Mouse (Mus musculus) embryo, embryonic 11 days (tissue): ENCODE measurements around the gene Herc4.
"Not testable (repeated sequence)": the region's sequence is repeated elsewhere in the genome, so short reads cannot be mapped to it uniquely, and the experiment has no call there.

Source experiments
- DNase-seq: peaks from one replicate; pipeline ENCODE4 v3.0.0-alpha.2; 2015

The Herc4 gene

GRCm38 (mm10) chr10:63258696-63259095 lies 15.1 kb downstream of the Herc4 start:
- DNase-seq: no peak

- no peak for DNase-seq
These were observed 15.7 kb downstream of the Herc4 start for GRCm38 (mm10) chr10:63259340-63259739.

- DNase-seq: no peak
These were observed 24.3 kb downstream of the Herc4 start for GRCm38 (mm10) chr10:63267941-63268340.

DNA sequence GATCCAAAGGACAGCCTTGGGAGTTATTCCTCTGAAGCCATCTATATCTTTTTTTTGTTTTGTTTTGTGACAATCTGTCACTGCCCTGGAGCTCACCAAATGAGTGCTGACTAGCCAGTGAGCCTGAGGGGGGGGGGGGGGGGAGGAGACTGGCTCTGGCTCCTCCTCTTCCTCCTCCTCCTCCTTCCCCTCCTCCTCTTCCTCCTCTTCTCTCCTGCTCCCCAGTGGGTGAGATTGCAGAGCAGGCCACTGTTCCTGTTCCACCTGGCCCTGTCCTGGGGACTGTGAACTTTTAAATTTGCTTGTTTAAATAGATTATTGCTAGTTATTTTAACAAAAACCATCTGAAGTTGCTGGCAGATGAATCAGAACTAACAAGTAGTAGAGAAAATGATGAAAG lies 28.8 kb downstream of the Herc4 start:
- no peak for DNase-seq

DNA sequence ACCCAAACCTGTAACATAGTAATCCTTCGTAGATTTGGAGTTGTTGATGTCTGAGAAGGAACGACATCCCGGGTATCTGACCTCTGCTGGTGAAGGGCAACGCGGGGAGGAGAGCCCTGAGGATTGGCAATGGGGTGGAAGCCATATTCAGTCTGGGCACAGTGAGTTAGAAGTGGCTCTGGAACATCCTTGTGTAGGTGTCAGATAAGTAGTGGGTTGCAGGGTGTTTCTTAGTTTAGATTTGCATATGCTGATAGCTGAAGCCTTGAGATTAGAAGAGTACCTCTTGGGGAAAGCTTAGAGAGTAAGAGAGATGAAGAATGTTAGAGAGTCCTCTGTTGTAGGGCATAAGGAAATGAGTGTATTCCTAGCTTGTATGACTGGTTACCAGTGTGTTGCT lies 29.3 kb downstream of the Herc4 start:
- DNase-seq: no peak

DNA sequence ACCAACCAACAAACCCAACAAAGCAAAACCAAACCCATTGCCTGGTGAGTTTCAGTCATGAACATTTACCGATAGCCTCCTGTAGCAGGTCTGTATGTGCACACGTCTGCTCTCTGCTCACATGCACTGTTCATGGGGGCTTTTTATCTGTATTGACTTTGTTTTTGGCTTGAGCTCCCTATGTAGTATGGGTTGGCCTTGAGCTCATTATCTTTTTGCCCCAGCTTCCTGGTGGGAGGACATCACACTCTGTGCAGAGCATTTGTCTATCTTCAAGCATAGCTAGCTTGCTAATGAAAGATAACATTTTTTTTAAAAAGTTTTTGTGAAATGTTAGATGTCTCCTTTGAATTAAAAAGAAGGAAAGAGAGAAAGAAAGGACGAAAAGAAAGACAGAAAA lies 33.4 kb downstream of the Herc4 start:
- no peak for DNase-seq

GRCm38 (mm10) chr10:63279851-63280250 lies 36.2 kb downstream of the Herc4 start:
- no peak for DNase-seq

GRCm38 (mm10) chr10:63282417-63282816 lies 38.8 kb downstream of the Herc4 start:
- no peak for DNase-seq

GRCm38 (mm10) chr10:63282846-63283245 lies 39.2 kb downstream of the Herc4 start:
- DNase-seq: no peak

GRCm38 (mm10) chr10:63302356-63302755 lies 58.7 kb downstream of the Herc4 start:
- no peak for DNase-seq

- DNase-seq: peak; percentile 86
These were observed 65.2 kb downstream of the Herc4 start for GRCm38 (mm10) chr10:63308582-63309366.

DNA sequence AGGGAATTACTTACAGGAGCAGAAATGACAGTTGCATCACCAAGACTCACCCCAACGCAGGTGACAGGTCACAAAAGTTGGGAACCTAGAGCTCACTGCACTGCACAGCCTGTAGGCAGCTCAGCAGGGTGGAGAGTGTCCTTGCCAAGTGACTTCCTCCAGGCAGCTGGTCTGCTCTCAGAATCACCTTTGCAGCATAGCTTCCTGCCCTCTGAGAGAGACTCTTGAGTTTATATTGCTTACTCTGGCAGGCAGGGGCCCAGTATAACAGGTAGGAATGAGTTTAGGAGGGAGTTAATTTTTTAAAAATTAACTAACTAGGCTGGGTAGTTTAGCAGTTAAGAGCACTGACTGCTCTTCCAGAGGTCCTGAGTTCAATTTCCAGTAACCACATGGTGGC lies 70.1 kb downstream of the Herc4 start:
- DNase-seq: no peak

- DNase-seq: no peak
These were observed 83.5 kb downstream of the Herc4 start for GRCm38 (mm10) chr10:63327091-63327490.

DNA sequence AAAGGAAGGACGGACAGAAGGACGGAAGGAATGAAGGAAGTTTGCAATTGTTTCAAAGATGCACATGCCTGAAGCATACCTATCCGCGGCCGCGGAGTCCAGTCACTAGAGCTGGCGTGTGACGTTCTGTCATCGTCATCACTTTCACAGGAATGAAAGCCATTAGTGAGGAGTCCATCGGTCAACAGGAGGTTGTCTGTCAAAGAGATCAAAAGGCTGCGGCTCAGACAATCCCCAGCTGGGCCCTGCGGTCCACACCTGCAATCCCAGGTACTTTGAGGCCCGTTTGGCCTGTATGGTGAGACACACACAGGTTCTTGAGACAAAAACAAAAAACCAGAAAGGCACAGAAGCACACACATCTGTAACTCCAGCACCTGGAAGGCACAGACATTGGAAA lies 93.3 kb downstream of the Herc4 start:
- DNase-seq: no peak

DNA sequence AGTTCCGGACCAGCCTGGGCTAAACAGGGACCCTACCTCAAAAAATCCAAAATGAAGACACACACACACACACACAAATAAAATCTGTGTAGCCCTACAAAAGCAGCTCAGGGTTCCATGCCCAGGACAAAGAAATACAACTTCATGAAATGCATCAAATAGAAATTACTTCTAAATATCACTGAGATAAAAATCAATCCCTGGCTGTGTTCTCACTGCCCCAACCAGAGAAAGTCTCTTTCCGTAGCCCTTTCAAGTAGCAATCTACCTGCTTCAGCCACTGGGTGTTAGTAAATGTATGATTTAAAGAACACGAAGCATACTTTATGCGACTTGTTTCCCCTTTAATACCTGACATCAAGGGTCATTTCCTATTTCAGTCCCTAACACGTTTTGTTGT lies 93.7 kb downstream of the Herc4 start:
- no peak for DNase-seq

GRCm38 (mm10) chr10:63337951-63338836 lies 94.6 kb downstream of the Herc4 start:
- peak; percentile 84 for DNase-seq

GRCm38 (mm10) chr10:63338914-63339643 lies 95.5 kb downstream of the Herc4 start:
- peak; percentile 95 for DNase-seq

- no peak for DNase-seq
These were observed 97.7 kb downstream of the Herc4 start for GRCm38 (mm10) chr10:63341351-63341750.

- no peak for DNase-seq
These were observed 101.1 kb downstream of the Herc4 start for GRCm38 (mm10) chr10:63344751-63345150.

- DNase-seq: no peak
These were observed 104.7 kb downstream of the Herc4 start for GRCm38 (mm10) chr10:63348291-63348690.

- no peak for DNase-seq
These were observed 107.1 kb downstream of the Herc4 start for GRCm38 (mm10) chr10:63350666-63351065.

DNA sequence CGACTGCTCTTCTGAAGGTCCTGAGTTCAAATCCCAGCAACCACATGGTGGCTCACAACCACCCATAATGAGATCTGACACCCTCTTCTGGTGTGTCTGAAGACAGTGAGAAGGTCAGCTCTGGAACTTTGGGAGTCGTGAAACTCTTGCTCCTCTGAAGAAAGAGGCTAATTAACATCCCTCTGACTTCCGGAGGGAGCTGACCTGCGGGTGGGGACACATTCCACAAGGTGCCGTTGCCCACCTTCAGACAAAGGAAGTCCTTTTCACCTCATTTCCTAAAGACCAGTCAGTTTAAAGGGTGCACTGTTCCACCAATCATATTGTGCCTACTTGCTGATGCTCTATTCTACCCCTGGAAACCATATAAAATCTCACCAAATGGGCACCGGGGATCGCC lies 107.5 kb downstream of the Herc4 start:
- not testable (repeated sequence) for DNase-seq

GRCm38 (mm10) chr10:63352111-63352510 lies 108.5 kb downstream of the Herc4 start:
- DNase-seq: no peak
